In the genomic region with DNA sequence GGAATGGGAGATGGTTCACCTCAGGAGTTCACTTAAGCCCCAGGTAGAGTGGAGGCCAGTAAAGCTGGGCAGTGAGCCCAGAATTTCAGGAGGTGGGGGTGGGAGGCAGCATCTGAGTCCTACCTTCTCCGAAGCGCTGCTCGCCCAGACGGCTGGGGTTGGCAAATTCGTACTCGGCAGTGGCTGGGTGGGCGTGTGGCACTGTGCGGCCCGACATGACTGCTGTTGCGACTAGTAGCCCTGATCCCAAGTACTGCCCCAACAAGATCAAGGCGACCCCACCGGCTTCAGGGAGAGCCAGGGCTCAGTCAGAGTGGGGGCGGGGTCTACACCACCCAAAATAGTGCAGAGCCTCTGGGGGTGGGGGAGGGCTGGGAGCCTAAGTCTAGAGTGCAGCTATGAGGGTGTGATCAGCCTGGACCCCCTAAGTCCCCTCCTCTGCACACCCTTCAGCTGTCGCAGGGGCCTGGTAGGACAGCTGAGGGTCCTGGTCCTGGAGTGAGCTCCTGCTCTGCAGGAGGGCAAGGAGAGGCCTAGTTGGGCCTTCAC, we compare ENCODE assay signal across 9 mouse cellular contexts. TPM values are rescaled to one million over a fixed set of nuclear protein-coding genes. Genes with fewer than 3 reads are reported as not detected.
DNase-seq lines count a peak whose midpoint lies in the region; ATAC-seq and TF ChIP-seq lines count a peak whose summit lies in the region.
"Had no signal": no experiment of that assay in that cellular context is flagged by ENCODE, and none has a peak within 500 bp of the region (broad histone marks: within the 10 kb centered on the region; RNA-seq: fewer than 3 reads in every experiment).

TSS of gene Hspb2 (minus strand) at position 301 of the 549 bp plus-strand sequence.

- peak within 1 kb of the TSS; percentile 28 for H3K4me2 ChIP-seq in embryonic facial prominence, embryonic 15.5 days (replicated peaks)
- peak within 1 kb of the TSS; percentile 16; the same call in 1 of the 2 replicates for H3K4me2 ChIP-seq in hindbrain, postnatal 0 days (ENCODE audit: low read depth, low read length)
- H3K4me2 ChIP-seq: liver, embryonic 13.5 days had no signal

- 53% methylated on average over 14 of the region's 14 CpGs for WGBS in embryonic facial prominence, embryonic 15.5 days
- WGBS in hindbrain, postnatal 0 days, result 50% methylated on average over 14 of the region's 14 CpGs

- no peaks in the 10 kb centered on the region for H3K9me3 ChIP-seq in embryonic facial prominence, embryonic 15.5 days (replicated peaks)
- no peaks in the 10 kb centered on the region for H3K9me3 ChIP-seq in hindbrain, postnatal 0 days (ENCODE audit: low read length)
- H3K9me3 ChIP-seq: liver, embryonic 13.5 days had no signal

- peaks cover 21% of the 10 kb centered on the region for H3K4me1 ChIP-seq in embryonic facial prominence, embryonic 15.5 days
- peaks cover 9% of the 10 kb centered on the region for H3K4me1 ChIP-seq in hindbrain, postnatal 0 days (ENCODE audit: insufficient read depth, low read length)
- H3K4me1 ChIP-seq: liver, embryonic 13.5 days had no signal

- H3K27ac ChIP-seq in left cerebral cortex, adult 2 months, result peak within 1 kb of the TSS; percentile 80
- H3K27ac ChIP-seq in embryonic facial prominence, embryonic 15.5 days (replicated peaks), result peak within 1 kb of the TSS; percentile 68
- H3K27ac ChIP-seq in hindbrain, postnatal 0 days, result peak within 1 kb of the TSS; percentile 26; the same call in 1 of the 2 replicates
- H3K27ac ChIP-seq: liver, embryonic 13.5 days had no signal

- ATAC-seq in embryonic facial prominence, embryonic 15.5 days (ENCODE audit: insufficient number of reproducible peaks, low FRiP score, low TSS enrichment, low read depth), result peak; percentile 77
- peak; percentile 51; the same call in 1 of the 2 replicates for ATAC-seq in hindbrain, postnatal 0 days

- H3K9ac ChIP-seq in embryonic facial prominence, embryonic 15.5 days, result no peak within 1 kb of the TSS
- H3K9ac ChIP-seq in hindbrain, postnatal 0 days (replicated peaks; ENCODE audit: low read length), result no peak within 1 kb of the TSS; the same call in 1 of the 2 replicates
- H3K9ac ChIP-seq: liver, embryonic 13.5 days had no signal

- intact Hi-C loops in left cerebral cortex, adult 2 months (cut with DNase I), result loop anchor here (2.0 kb wide), 1 partner anchor 15 kb away; no protein-coding TSS in a partner anchor

- peak within 1 kb of the TSS; percentile 45 for H3K4me3 ChIP-seq in left cerebral cortex, adult 2 months
- peak within 1 kb of the TSS; percentile 21 for H3K4me3 ChIP-seq in embryonic facial prominence, embryonic 15.5 days (replicated peaks)
- no peak within 1 kb of the TSS for H3K4me3 ChIP-seq in hindbrain, postnatal 0 days (ENCODE audit: low read length)
- H3K4me3 ChIP-seq: liver, embryonic 13.5 days had no signal

- no peak for DNase-seq in left cerebral cortex, adult 2 months (ENCODE audit: extremely low spot score in 1 of 2, low spot score in 2 of 2)
- no peak for DNase-seq in left cerebral cortex, adult 8-10 months (ENCODE audit: low spot score in 2 of 2)
- DNase-seq in hindbrain, postnatal 0 days (ENCODE audit: low spot score), result no peak
- DNase-seq in lung, postnatal 4 days, result peak; percentile 51 to 64
- no peak for DNase-seq in thymus, postnatal 4 days
- no peak for DNase-seq in spleen, adult 12 weeks (ENCODE audit: low spot score)
- DNase-seq in frontal cortex, postnatal 10 days (ENCODE audit: low spot score in 2 of 2), result no peak
- DNase-seq: liver, embryonic 13.5 days had no signal

- H3K27me3 ChIP-seq in embryonic facial prominence, embryonic 15.5 days, result no peaks in the 10 kb centered on the region
- no peaks in the 10 kb centered on the region for H3K27me3 ChIP-seq in hindbrain, postnatal 0 days (ENCODE audit: insufficient read depth, low read length)

- no peaks in the 10 kb centered on the region for H3K36me3 ChIP-seq in embryonic facial prominence, embryonic 15.5 days
- no peaks in the 10 kb centered on the region for H3K36me3 ChIP-seq in hindbrain, postnatal 0 days (ENCODE audit: insufficient read depth, low read length)
- H3K36me3 ChIP-seq: liver, embryonic 13.5 days had no signal

- no peak for TF ChIP-seq CTCF in left cerebral cortex, adult 2 months (IDR thresholded peaks at IDR 0.05)
- TF ChIP-seq CTCF in hindbrain, postnatal 0 days (IDR thresholded peaks at IDR 0.05; ENCODE audit: low read depth), result no peak

RNA-seq across cellular contexts. Expression of gene Hspb2, which starts in this region (rescaled TPM):
- 1 to 10 TPM; 1.4 to 1.5 TPM for total RNA-seq in left cerebral cortex, adult 2 months (2021)
- total RNA-seq in left cerebral cortex, adult 8-10 months (2022), result 1 to 10 TPM in 3 of 4 experiments, under 1 TPM in 1; 0.74 to 2.4 (median 1.9) TPM
- polyA plus RNA-seq in embryonic facial prominence, embryonic 15.5 days (2015; fragmentation: Nextera tagmentation; extraction: Ambion mirVana), result 61.2 and 79.5 TPM in 2 replicates
- total RNA-seq in hindbrain, postnatal 0 days (2014; rRNA removed), result 5.4 TPM in 1 of 2 replicates, not detected in the other
- 2.2 and 2.9 TPM in 2 replicates for polyA plus RNA-seq in hindbrain, postnatal 0 days (2015; fragmentation: Nextera tagmentation; extraction: Ambion mirVana)

Comparison
In these comparisons a context has a peak if more than half of its experiments do, and no peak if none do; other contexts are left out.
1. RNA of gene Hspb2 (polyA plus RNA-seq): 61.2 to 79.5 TPM in embryonic facial prominence, embryonic 15.5 days; 2.2 to 2.9 TPM in hindbrain, postnatal 0 days; every median in the first group is over 10 times any median in the second.
2. DNase-seq: peak in lung, postnatal 4 days (2 of 2); none in left cerebral cortex, adult 2 months (0 of 2), left cerebral cortex, adult 8-10 months (0 of 2), hindbrain, postnatal 0 days (single experiment), thymus, postnatal 4 days (single experiment), spleen, adult 12 weeks (single experiment) and frontal cortex, postnatal 10 days (0 of 2).
3. H3K27ac ChIP-seq: peak in every context shown above with its lines; median percentile 80 in left cerebral cortex, adult 2 months; 68 in embryonic facial prominence, embryonic 15.5 days; 26 in hindbrain, postnatal 0 days.